Mouse (Mus musculus): ENCODE results near the gene Ppp1r26. TPM values are rescaled to one million over a fixed set of nuclear protein-coding genes. Genes with fewer than 3 reads are reported as not detected.

The Ppp1r26 gene
- under 1 TPM; 0.24 TPM for total RNA-seq (2023)

GRCm38 (mm10) chr2:28446515-28447314 is at the start of gene Ppp1r26:
TSS of gene Ppp1r26 (plus strand) at chr2:28446800.

GRCm38 (mm10) chr2:28465836-28466518 is 19.4 kb downstream of the Ppp1r26 start, which contains the start of gene 1700007K13Rik:
TSS of gene 1700007K13Rik (minus strand) at chr2:28466332.

GRCm38 (mm10) chr2:28467860-28468485 is 21.4 kb downstream of the Ppp1r26 start, which contains the start of gene Mrps2:
TSS of gene Mrps2 (plus strand) at chr2:28468066.

GRCm38 (mm10) chr2:28496671-28497070 is 50.1 kb downstream of the Ppp1r26 start, which contains the start of gene Gbgt1:
TSS of gene Gbgt1 (plus strand) at chr2:28496891.

Other genes starting within 250 kb of the Ppp1r26 start
- gene 1700007K13Rik, start 19.5 kb downstream of the Ppp1r26 start, total RNA-seq (2023) = not detected
- gene Mrps2, start 21.3 kb downstream of the Ppp1r26 start, total RNA-seq (2023) = 10 to 100 TPM; 12.5 to 12.9 TPM
- gene Gbgt1, start 50.1 kb downstream of the Ppp1r26 start, total RNA-seq (2023) = 10 to 100 TPM in 1 of 2 experiments, 1 to 10 TPM in 1; 9.9 to 10.1 TPM
- gene Gm10134, start 59.3 kb downstream of the Ppp1r26 start, total RNA-seq (2023) = 1 to 10 TPM; 2.7 to 3.7 TPM
- 10 to 100 TPM; 15.7 to 19.4 TPM for gene Ralgds, start 66.3 kb downstream of the Ppp1r26 start, total RNA-seq (2023)
- gene Cel, start 116.6 kb downstream of the Ppp1r26 start, total RNA-seq (2023) = not detected
- gene Gtf3c5, start 137.0 kb downstream of the Ppp1r26 start, total RNA-seq (2023) = 10 to 100 TPM; 13.2 to 17.4 TPM
- gene Gfi1b, start 175.2 kb downstream of the Ppp1r26 start, total RNA-seq (2023) = 10 to 100 TPM; 19.3 to 20.4 TPM
- gene Tsc1, start 194.4 kb downstream of the Ppp1r26 start, total RNA-seq (2023) = 10 to 100 TPM; 14.5 to 17.4 TPM